ENCODE assay signal across 9 mouse cellular contexts in genomic region chr15:82145408-82145807, GRCm38 (mm10). TPM values are rescaled to one million over a fixed set of nuclear protein-coding genes. Genes with fewer than 3 reads are reported as not detected.
DNase-seq lines count a peak whose midpoint lies in the region; ATAC-seq lines count a peak whose summit lies in the region.
"Had no signal": no experiment of that assay in that cellular context is flagged by ENCODE, and none has a peak within 500 bp of the region (broad histone marks: within the 10 kb centered on the region; RNA-seq: fewer than 3 reads in every experiment).

No protein-coding gene starts in this region.

- peak overlapping the region; percentile 90 for H3K27ac ChIP-seq in heart, embryonic 15.5 days
- H3K27ac ChIP-seq in hindbrain, embryonic 10.5 days: peak overlapping the region; percentile 99
- peak overlapping the region; percentile 92 for H3K27ac ChIP-seq in midbrain, embryonic 11.5 days (ENCODE audit: low read depth, low read length)

- no peaks in the 10 kb centered on the region for H3K36me3 ChIP-seq in heart, embryonic 15.5 days
- peaks cover 18% of the 10 kb centered on the region for H3K36me3 ChIP-seq in hindbrain, embryonic 10.5 days
- no peaks in the 10 kb centered on the region; the same call in none of the 2 replicates for H3K36me3 ChIP-seq in midbrain, embryonic 11.5 days (ENCODE audit: control insufficient read depth, insufficient read depth, low read length)

- ATAC-seq in heart, embryonic 15.5 days (replicated peaks; ENCODE audit: insufficient number of reproducible peaks, insufficient read depth, low FRiP score, low read depth): no peak
- ATAC-seq in midbrain, embryonic 11.5 days (ENCODE audit: low FRiP score): no peak

- H3K27me3 ChIP-seq in heart, embryonic 15.5 days: no peaks in the 10 kb centered on the region
- no peaks in the 10 kb centered on the region for H3K27me3 ChIP-seq in hindbrain, embryonic 10.5 days (ENCODE audit: insufficient read depth, poor library complexity, severe bottlenecking)
- H3K27me3 ChIP-seq in midbrain, embryonic 11.5 days (ENCODE audit: control insufficient read depth, insufficient read depth, low read length): no peaks in the 10 kb centered on the region

- no peaks in the 10 kb centered on the region for H3K9me3 ChIP-seq in heart, embryonic 15.5 days (replicated peaks)
- H3K9me3 ChIP-seq in hindbrain, embryonic 10.5 days: no peaks in the 10 kb centered on the region
- H3K9me3 ChIP-seq in midbrain, embryonic 11.5 days (ENCODE audit: control insufficient read depth, low read length): no peaks in the 10 kb centered on the region

- H3K4me1 ChIP-seq in heart, embryonic 15.5 days (replicated peaks): peaks cover 45% of the 10 kb centered on the region
- peaks cover 55% of the 10 kb centered on the region for H3K4me1 ChIP-seq in hindbrain, embryonic 10.5 days (replicated peaks)
- peaks cover 29% of the 10 kb centered on the region for H3K4me1 ChIP-seq in midbrain, embryonic 11.5 days (ENCODE audit: control insufficient read depth, insufficient read depth, low read length)

- H3K4me3 ChIP-seq in heart, embryonic 15.5 days: no peak overlapping the region
- H3K4me3 ChIP-seq in hindbrain, embryonic 10.5 days: no peak overlapping the region
- H3K4me3 ChIP-seq in midbrain, embryonic 11.5 days (ENCODE audit: low read depth, low read length): no peak overlapping the region

- no peak overlapping the region for H3K9ac ChIP-seq in heart, embryonic 15.5 days
- peak overlapping the region; percentile 39 for H3K9ac ChIP-seq in midbrain, embryonic 11.5 days (ENCODE audit: low read length)

- no peak overlapping the region for H3K4me2 ChIP-seq in heart, embryonic 15.5 days
- H3K4me2 ChIP-seq in midbrain, embryonic 11.5 days: no peak overlapping the region

- DNase-seq in heart, postnatal 4 days: no peak
- DNase-seq in NIH3T3 (ENCODE audit: low read depth): peak; percentile 20
- no peak for DNase-seq in hindbrain, embryonic 10.5 days (ENCODE audit: low spot score)
- no peak for DNase-seq in midbrain, embryonic 11.5 days (ENCODE audit: low spot score, missing footprints)
- DNase-seq in left cerebral cortex, adult 11 months (ENCODE audit: low spot score): no peak
- DNase-seq in right cerebral cortex, postnatal 14 days: no peak
- no peak for DNase-seq in lung, postnatal 10 days
- DNase-seq: gastrocnemius, postnatal 36 days had no signal

- 20% methylated on average over 2 of the region's 2 CpGs for WGBS in heart, embryonic 15.5 days
- 59% methylated on average over 2 of the region's 2 CpGs for WGBS in hindbrain, embryonic 10.5 days
- 64% methylated on average over 2 of the region's 2 CpGs for WGBS in midbrain, embryonic 11.5 days

RNA-seq across cellular contexts. Expression of gene Srebf2, which starts 1.6 kb away (rescaled TPM):
- 73.8 and 106 TPM in 2 replicates for polyA plus RNA-seq in heart, embryonic 15.5 days (2015; fragmentation: Nextera tagmentation; extraction: Ambion mirVana)
- total RNA-seq in heart, postnatal 4 days (2021): 10 to 100 TPM; 79.0 to 84.5 TPM
- polyA plus RNA-seq in hindbrain, embryonic 10.5 days (2016; fragmentation: Nextera tagmentation; extraction: Ambion mirVana): 211 and 242 TPM in 2 replicates
- polyA plus RNA-seq in midbrain, embryonic 11.5 days (2014; fragmentation: Nextera tagmentation; extraction: Ambion mirVana): 148 and 170 TPM in 2 replicates

RNA-seq across cellular contexts. Expression of gene Ccdc134, which starts 17.7 kb away (rescaled TPM):
- polyA plus RNA-seq in heart, embryonic 15.5 days (2015; fragmentation: Nextera tagmentation; extraction: Ambion mirVana): 7.4 and 11.9 TPM in 2 replicates
- total RNA-seq in heart, postnatal 4 days (2021): 1 to 10 TPM; 6.1 to 8.3 TPM
- polyA plus RNA-seq in hindbrain, embryonic 10.5 days (2016; fragmentation: Nextera tagmentation; extraction: Ambion mirVana): 19.6 and 23.4 TPM in 2 replicates
- 17.2 and 18.5 TPM in 2 replicates for polyA plus RNA-seq in midbrain, embryonic 11.5 days (2014; fragmentation: Nextera tagmentation; extraction: Ambion mirVana)
